Mouse (Mus musculus) liver, adult 2 months (tissue): ENCODE data around the gene Klrb1f. TPM values are rescaled to one million over a fixed set of nuclear protein-coding genes. Genes with fewer than 3 reads are reported as not detected.
A peak's percentile ranks its signal among the peaks of the same experiment; 100 is the strongest.

Source experiments
- DNase-seq: peaks from one replicate; pipeline ENCODE4 v3.0.0-alpha.2; 2011; ENCODE audit warnings: low read depth, low spot score; ENCODE audit errors: extremely low read depth
- H3K27ac ChIP-seq: fragments of 200-500 bp; replicated peaks from 2 replicates; pipeline ENCODE4 v1.5.1; 2012; ENCODE audit warnings: low read depth, mild to moderate bottlenecking, control low read depth, inconsistent platforms, low read length; ENCODE audit not compliant: insufficient read depth
- H3K27me3 ChIP-seq: fragments of 200-500 bp; 2 replicates; pipeline ENCODE4 v1.6.1; 2012; ENCODE audit warnings: mild to moderate bottlenecking, moderate library complexity, low read length, inconsistent platforms; ENCODE audit not compliant: control insufficient read depth, insufficient read depth
- H3K36me3 ChIP-seq: fragments of 200-500 bp; 2 replicates; pipeline ENCODE4 v1.6.1; 2012; ENCODE audit warnings: low read length, inconsistent platforms; ENCODE audit not compliant: control insufficient read depth, insufficient read depth
- H3K4me1 ChIP-seq: fragments of 200-500 bp; 2 replicates; pipeline ENCODE4 v1.6.1; 2011; ENCODE audit warnings: low read length; ENCODE audit not compliant: control insufficient read depth, insufficient read depth
- H3K4me3 ChIP-seq: fragments of 200-500 bp; 2 replicates; pipeline ENCODE4 v1.5.1; 2011; ENCODE audit warnings: low read depth, mild to moderate bottlenecking, control low read depth, low read length, moderate library complexity; ENCODE audit not compliant: insufficient read depth
- H3K79me2 ChIP-seq: fragments of 200-500 bp; 2 replicates; pipeline ENCODE4 v1.6.1; 2012; ENCODE audit warnings: inconsistent platforms, mild to moderate bottlenecking, low read length, moderate library complexity; ENCODE audit not compliant: control insufficient read depth, insufficient read depth
- H3K9ac ChIP-seq: fragments of 200-500 bp; 2 replicates; pipeline ENCODE4 v1.6.1; 2012; ENCODE audit warnings: low read depth, mild to moderate bottlenecking, control low read depth, inconsistent platforms, low read length
- CTCF ChIP-seq: fragments of 200-500 bp; IDR thresholded peaks from 2 replicates; pipeline ENCODE4 v1.5.1; 2011; ENCODE audit warnings: low read depth, low read length, control low read depth
- POLR2A ChIP-seq: fragments of 200-500 bp; IDR thresholded peaks from 2 replicates; pipeline ENCODE4 v1.6.1; 2011; ENCODE audit warnings: low read length, control low read depth; ENCODE audit not compliant: insufficient read depth; ENCODE audit errors: extremely low read depth
- WGBS: fragments of 180-500 bp; shearing (Covaris S2); methylation state at CpG from one replicate; pipeline ENCODE4 v1.1.7; 2018; 5-methylcytosine and 5-hydroxymethylcytosine counted together
- polyA plus RNA-seq: library from polyadenylated mRNA; depleted of rRNA; stranded (reverse); fragments of >200 nt; gene quantifications from 2 replicates; pipeline ENCODE4 v1.2.3, GENCODE M21; 2012
- total RNA-seq: library from RNA; depleted of rRNA; stranded (reverse); fragments of >200 nt; gene quantifications from 2 replicates; pipeline ENCODE4 v1.2.3, GENCODE M21; 2014

The Klrb1f gene
- total and polyA plus RNA-seq, 2 experiments: not detected

GRCm38 (mm10) chr6:129030175-129030824 lies 15.4 kb upstream of the Klrb1f start:
- H3K79me2 ChIP-seq: no peaks in the 10 kb centered on the region
- no peak overlapping the region for H3K4me3 ChIP-seq
- no peaks in the 10 kb centered on the region for H3K36me3 ChIP-seq
- no peaks in the 10 kb centered on the region; the same call in 1 of the 2 replicates for H3K4me1 ChIP-seq
- no peaks in the 10 kb centered on the region for H3K27me3 ChIP-seq
- H3K9ac ChIP-seq: no peak overlapping the region
- DNase-seq: no peak
- 71% methylated on average over 6 of the region's 6 CpGs for WGBS
- no peak overlapping the region for H3K27ac ChIP-seq
- no peak for TF ChIP-seq POLR2A
- TF ChIP-seq CTCF: no peak

GRCm38 (mm10) chr6:129030964-129031363 lies 14.7 kb upstream of the Klrb1f start:
- H3K4me1 ChIP-seq: no peaks in the 10 kb centered on the region; the same call in 1 of the 2 replicates
- no peak for DNase-seq
- H3K4me3 ChIP-seq: no peak overlapping the region
- H3K36me3 ChIP-seq: no peaks in the 10 kb centered on the region
- no peak overlapping the region for H3K9ac ChIP-seq
- 88% methylated on average over 2 of the region's 2 CpGs for WGBS
- H3K79me2 ChIP-seq: no peaks in the 10 kb centered on the region
- no peaks in the 10 kb centered on the region for H3K27me3 ChIP-seq
- H3K27ac ChIP-seq: no peak overlapping the region
- TF ChIP-seq POLR2A: no peak
- no peak for TF ChIP-seq CTCF

- TF ChIP-seq CTCF: peak; percentile 18
- TF ChIP-seq POLR2A: no peak
- H3K36me3 ChIP-seq: no peaks in the 10 kb centered on the region
- 57% methylated on average over 2 of the region's 2 CpGs for WGBS
- no peak overlapping the region for H3K9ac ChIP-seq
- H3K4me1 ChIP-seq: no peaks in the 10 kb centered on the region; the same call in 1 of the 2 replicates
- DNase-seq: peak; percentile 39
- no peak overlapping the region for H3K27ac ChIP-seq
- no peak overlapping the region for H3K4me3 ChIP-seq
- H3K79me2 ChIP-seq: no peaks in the 10 kb centered on the region
- no peaks in the 10 kb centered on the region for H3K27me3 ChIP-seq
Observed at GRCm38 (mm10) chr6:129033397-129033796, 12.3 kb upstream of the Klrb1f start.

- H3K4me1 ChIP-seq: no peaks in the 10 kb centered on the region; the same call in 1 of the 2 replicates
- no peaks in the 10 kb centered on the region for H3K36me3 ChIP-seq
- no peaks in the 10 kb centered on the region for H3K27me3 ChIP-seq
- H3K9ac ChIP-seq: no peak overlapping the region
- 77% methylated on average over 2 of the region's 2 CpGs for WGBS
- TF ChIP-seq POLR2A (no peak), CTCF (no peak)
- no peak overlapping the region for H3K4me3 ChIP-seq
- H3K27ac ChIP-seq: no peak overlapping the region
- DNase-seq: no peak
- H3K79me2 ChIP-seq: no peaks in the 10 kb centered on the region
Observed at GRCm38 (mm10) chr6:129035017-129035416, 10.7 kb upstream of the Klrb1f start.

- no peak overlapping the region for H3K4me3 ChIP-seq
- DNase-seq: no peak
- TF ChIP-seq CTCF: no peak
- TF ChIP-seq POLR2A: no peak
- H3K27me3 ChIP-seq: no peaks in the 10 kb centered on the region
- no peaks in the 10 kb centered on the region; the same call in 1 of the 2 replicates for H3K4me1 ChIP-seq
- H3K9ac ChIP-seq: no peak overlapping the region
- no peaks in the 10 kb centered on the region for H3K36me3 ChIP-seq
- H3K27ac ChIP-seq: no peak overlapping the region
- H3K79me2 ChIP-seq: no peaks in the 10 kb centered on the region
Observed at GRCm38 (mm10) chr6:129036326-129036725, 9.4 kb upstream of the Klrb1f start.

GRCm38 (mm10) chr6:129036890-129037463 lies 8.7 kb upstream of the Klrb1f start:
- Histone ChIP-seq H3K9ac (no peak overlapping the region), H3K36me3 (no peaks in the 10 kb centered on the region), H3K4me1 (no peaks in the 10 kb centered on the region; the same call in 1 of the 2 replicates), H3K79me2 (no peaks in the 10 kb centered on the region), H3K27me3 (no peaks in the 10 kb centered on the region), H3K27ac (no peak overlapping the region), H3K4me3 (no peak overlapping the region)
- no peak for TF ChIP-seq POLR2A
- no peak for TF ChIP-seq CTCF
- 66% methylated on average over 2 of the region's 2 CpGs for WGBS
- DNase-seq: no peak
